In the genomic region with DNA sequence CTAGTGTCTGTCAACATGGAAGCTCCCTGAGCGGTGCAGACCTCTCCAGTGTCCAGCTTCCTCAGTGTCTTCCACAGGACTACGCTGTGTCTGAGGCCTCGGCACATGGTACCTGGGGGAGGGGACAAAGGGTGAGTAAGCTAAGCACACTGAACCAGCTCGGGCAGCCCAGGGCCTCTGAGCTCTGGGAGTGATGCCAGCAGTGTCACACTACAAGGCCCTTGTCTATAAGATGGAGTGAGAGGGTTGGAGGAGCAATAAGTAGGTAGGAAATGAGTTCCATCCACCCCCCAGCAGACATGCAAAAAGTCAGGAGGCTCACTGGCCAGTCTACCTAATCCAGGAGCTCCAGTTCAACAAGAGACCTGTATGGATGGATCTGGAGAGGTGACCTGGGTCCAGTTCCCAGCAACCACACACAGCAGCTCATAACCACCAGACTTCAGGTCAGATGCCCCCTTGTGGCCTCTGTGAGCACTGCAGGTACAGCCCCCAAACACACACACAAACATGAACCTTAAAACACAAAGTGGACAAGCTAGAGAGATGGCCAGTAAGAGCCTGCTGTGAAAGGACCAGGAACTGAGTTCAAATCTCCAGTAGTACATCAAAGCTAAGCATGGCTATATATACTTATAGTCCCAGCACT, we compare ENCODE assay signal across 8 mouse cellular contexts. TPM values are rescaled to one million over a fixed set of nuclear protein-coding genes. Genes with fewer than 3 reads are reported as not detected.
A peak's percentile ranks its signal among the peaks of the same experiment; 100 is the strongest.
DNase-seq lines count a peak whose midpoint lies in the region; TF ChIP-seq lines count a peak whose summit lies in the region.

No protein-coding gene starts in this region.

- no peak overlapping the region for H3ac ChIP-seq in C2C12 (ENCODE audit: control insufficient read depth, insufficient read length, low read depth)

- H3K4me3 ChIP-seq in heart, embryonic 10.5 days: peak overlapping the region; percentile 8; the same call in 1 of the 2 replicates
- H3K4me3 ChIP-seq in C2C12 (ENCODE audit: insufficient read depth, poor library complexity, severe bottlenecking): no peak overlapping the region
- H3K4me3 ChIP-seq in lung, adult 2 months (replicated peaks; ENCODE audit: extremely low read depth, low read depth, low read length): no peak overlapping the region
- H3K4me3 ChIP-seq in limb, embryonic 10.5 days: no peak overlapping the region

- peaks cover 47% of the 10 kb centered on the region for H3K4me1 ChIP-seq in heart, embryonic 10.5 days
- H3K4me1 ChIP-seq in lung, adult 2 months (ENCODE audit: control insufficient read depth, insufficient read depth, low read length): peaks cover 9% of the 10 kb centered on the region
- H3K4me1 ChIP-seq in limb, embryonic 10.5 days: peaks cover 51% of the 10 kb centered on the region

- peaks cover 40% of the 10 kb centered on the region for H3K79me2 ChIP-seq in C2C12 (ENCODE audit: control insufficient read depth, insufficient read depth)

- peaks cover 33% of the 10 kb centered on the region for H3K79me3 ChIP-seq in C2C12 (ENCODE audit: low read depth)

- no peaks in the 10 kb centered on the region; the same call in 1 of the 2 replicates for H3K9me3 ChIP-seq in heart, embryonic 10.5 days
- no peaks in the 10 kb centered on the region for H3K9me3 ChIP-seq in limb, embryonic 10.5 days (replicated peaks)

- H3K36me3 ChIP-seq in heart, embryonic 10.5 days: peaks cover 41% of the 10 kb centered on the region
- peaks cover 30% of the 10 kb centered on the region for H3K36me3 ChIP-seq in C2C12 (ENCODE audit: control insufficient read depth, insufficient read depth)
- H3K36me3 ChIP-seq in limb, embryonic 10.5 days: peaks cover 47% of the 10 kb centered on the region

- H3K27ac ChIP-seq in heart, embryonic 10.5 days: no peak overlapping the region
- H3K27ac ChIP-seq in limb, embryonic 10.5 days: no peak overlapping the region

- no peaks in the 10 kb centered on the region for H3K27me3 ChIP-seq in heart, embryonic 10.5 days (ENCODE audit: insufficient read depth, poor library complexity, severe bottlenecking)
- H3K27me3 ChIP-seq in C2C12 (ENCODE audit: control insufficient read depth, insufficient read depth, insufficient read length): no peaks in the 10 kb centered on the region
- no peaks in the 10 kb centered on the region for H3K27me3 ChIP-seq in limb, embryonic 10.5 days (ENCODE audit: low read depth, poor library complexity, severe bottlenecking)

- TF ChIP-seq POLR2A in lung, adult 2 months (IDR thresholded peaks at IDR 0.05; ENCODE audit: borderline replicate concordance, extremely low read depth, low read depth, low read length): no peak

- WGBS in heart, embryonic 10.5 days: 94% methylated on average over 4 of the region's 4 CpGs
- 72% methylated on average over 4 of the region's 4 CpGs for WGBS in lung, adult 2 months
- WGBS in limb, embryonic 10.5 days: 95% methylated on average over 4 of the region's 4 CpGs

- peak; percentile 56 for TF ChIP-seq CTCF in C2C12 (IDR thresholded peaks at IDR 0.05; ENCODE audit: control insufficient read depth, insufficient read depth, insufficient read length)
- TF ChIP-seq CTCF in lung, adult 2 months (IDR thresholded peaks at IDR 0.05; ENCODE audit: insufficient read depth, low read length): peak; percentile 68

- DNase-seq in heart, embryonic 10.5 days (ENCODE audit: low spot score): no peak
- no peak for DNase-seq in heart, adult 9 months (ENCODE audit: low spot score in 2 of 2)
- DNase-seq in adrenal gland, adult 2 months: peak; percentile 90
- DNase-seq in lung, adult 2 months: no peak
- DNase-seq in gastrocnemius, postnatal 25 days: no peak
- DNase-seq in limb, embryonic 10.5 days (ENCODE audit: low spot score): no peak
- no peak for DNase-seq in left cerebral cortex, adult 9 months (ENCODE audit: low spot score in 2 of 2)

TF ChIP-seq in C2C12, 6 proteins besides CTCF, POLR2A, EP300 and RAD21:
- TF ChIP-seq FOSL1 (IDR thresholded peaks at IDR 0.05; ENCODE audit: insufficient read depth, low read length, poor library complexity, severe bottlenecking): no peak
- TF ChIP-seq MYOD1 (IDR thresholded peaks at IDR 0.05; ENCODE audit: control insufficient read depth, insufficient read length, low read depth): no peak
- TF ChIP-seq CEBPB (IDR thresholded peaks at IDR 0.05; ENCODE audit: low read depth): no peak
- no peak for TF ChIP-seq MYOG (IDR thresholded peaks at IDR 0.05; ENCODE audit: control insufficient read depth, extremely low read depth, insufficient read length)
- TF ChIP-seq USF1 (IDR thresholded peaks at IDR 0.05; ENCODE audit: low read depth): no peak

RNA-seq across cellular contexts. Expression of a gene that starts 3.5 kb away (rescaled TPM):
- polyA plus RNA-seq in heart, embryonic 10.5 days (2016; fragmentation: Nextera tagmentation; extraction: Ambion mirVana): 973 and 1,195 TPM in 2 replicates
- polyA plus RNA-seq in C2C12 (2012; fragmentation: generic; extraction: Trizol): 1,025 TPM
- 1,000 to 10,000 TPM in 1 of 2 experiments, 100 to 1,000 TPM in 1; 714 to 1,027 TPM for total RNA-seq in adrenal gland, adult 2 months (2021)
- polyA plus RNA-seq in adrenal gland, adult 2 months (2012; rRNA removed): 2,955 and 2,958 TPM in 2 replicates
- polyA plus RNA-seq in lung, adult 2 months (2012; rRNA removed): 1,202 and 1,263 TPM in 2 replicates
- total RNA-seq in gastrocnemius, postnatal 25 days (2021): 100 to 1,000 TPM; 913 to 952 TPM
- 651 and 677 TPM in 2 replicates for polyA plus RNA-seq in limb, embryonic 10.5 days (2016; fragmentation: Nextera tagmentation; extraction: Ambion mirVana)

RNA-seq across cellular contexts. Expression of a gene that starts 3.8 kb away (rescaled TPM):
- polyA plus RNA-seq in heart, embryonic 10.5 days (2016; fragmentation: Nextera tagmentation; extraction: Ambion mirVana): 237 and 315 TPM in 2 replicates
- 326 TPM for polyA plus RNA-seq in C2C12 (2012; fragmentation: generic; extraction: Trizol)
- 100 to 1,000 TPM; 125 to 146 TPM for total RNA-seq in adrenal gland, adult 2 months (2021)
- polyA plus RNA-seq in adrenal gland, adult 2 months (2012; rRNA removed): 158 and 165 TPM in 2 replicates
- 131 and 143 TPM in 2 replicates for polyA plus RNA-seq in lung, adult 2 months (2012; rRNA removed)
- 10 to 100 TPM; 78.7 to 93.6 TPM for total RNA-seq in gastrocnemius, postnatal 25 days (2021)
- polyA plus RNA-seq in limb, embryonic 10.5 days (2016; fragmentation: Nextera tagmentation; extraction: Ambion mirVana): 453 and 469 TPM in 2 replicates

RNA-seq across cellular contexts. Expression of a gene that starts 15.7 kb away (rescaled TPM):
- polyA plus RNA-seq in heart, embryonic 10.5 days (2016; fragmentation: Nextera tagmentation; extraction: Ambion mirVana): 2.1 and 5.0 TPM in 2 replicates
- polyA plus RNA-seq in C2C12 (2012; fragmentation: generic; extraction: Trizol): 37.4 TPM
- 10 to 100 TPM; 19.2 to 19.5 TPM for total RNA-seq in adrenal gland, adult 2 months (2021)
- polyA plus RNA-seq in adrenal gland, adult 2 months (2012; rRNA removed): 60.7 and 61.5 TPM in 2 replicates
- polyA plus RNA-seq in lung, adult 2 months (2012; rRNA removed): 37.5 and 48.3 TPM in 2 replicates
- 1 to 10 TPM; 3.9 to 4.3 TPM for total RNA-seq in gastrocnemius, postnatal 25 days (2021)
- 7.2 and 7.5 TPM in 2 replicates for polyA plus RNA-seq in limb, embryonic 10.5 days (2016; fragmentation: Nextera tagmentation; extraction: Ambion mirVana)

RNA-seq across cellular contexts. Expression of a gene that starts 30.3 kb away (rescaled TPM):
- 80.6 and 140 TPM in 2 replicates for polyA plus RNA-seq in heart, embryonic 10.5 days (2016; fragmentation: Nextera tagmentation; extraction: Ambion mirVana)
- 111 TPM for polyA plus RNA-seq in C2C12 (2012; fragmentation: generic; extraction: Trizol)
- total RNA-seq in adrenal gland, adult 2 months (2021): 10 to 100 TPM; 46.6 to 55.4 TPM
- 148 and 152 TPM in 2 replicates for polyA plus RNA-seq in adrenal gland, adult 2 months (2012; rRNA removed)
- 94.7 and 98.6 TPM in 2 replicates for polyA plus RNA-seq in lung, adult 2 months (2012; rRNA removed)
- total RNA-seq in gastrocnemius, postnatal 25 days (2021): 10 to 100 TPM; 11.1 to 13.8 TPM
- polyA plus RNA-seq in limb, embryonic 10.5 days (2016; fragmentation: Nextera tagmentation; extraction: Ambion mirVana): 260 and 283 TPM in 2 replicates

RNA-seq across cellular contexts. Expression of a gene that starts 46.9 kb away (rescaled TPM):
- 0.16 TPM in 1 of 2 replicates, not detected in the other for polyA plus RNA-seq in heart, embryonic 10.5 days (2016; fragmentation: Nextera tagmentation; extraction: Ambion mirVana)
- not detected for polyA plus RNA-seq in C2C12 (2012; fragmentation: generic; extraction: Trizol)
- total RNA-seq in adrenal gland, adult 2 months (2021): under 1 TPM; 0.14 to 0.45 TPM
- 1.5 and 2.6 TPM in 2 replicates for polyA plus RNA-seq in adrenal gland, adult 2 months (2012; rRNA removed)
- polyA plus RNA-seq in lung, adult 2 months (2012; rRNA removed): 5.5 and 6.0 TPM in 2 replicates
- under 1 TPM; 0.13 TPM for total RNA-seq in gastrocnemius, postnatal 25 days (2021)
- polyA plus RNA-seq in limb, embryonic 10.5 days (2016; fragmentation: Nextera tagmentation; extraction: Ambion mirVana): 0.31 and 0.48 TPM in 2 replicates
